8 mouse cellular contexts compared by ENCODE assay signal in the genomic region with DNA sequence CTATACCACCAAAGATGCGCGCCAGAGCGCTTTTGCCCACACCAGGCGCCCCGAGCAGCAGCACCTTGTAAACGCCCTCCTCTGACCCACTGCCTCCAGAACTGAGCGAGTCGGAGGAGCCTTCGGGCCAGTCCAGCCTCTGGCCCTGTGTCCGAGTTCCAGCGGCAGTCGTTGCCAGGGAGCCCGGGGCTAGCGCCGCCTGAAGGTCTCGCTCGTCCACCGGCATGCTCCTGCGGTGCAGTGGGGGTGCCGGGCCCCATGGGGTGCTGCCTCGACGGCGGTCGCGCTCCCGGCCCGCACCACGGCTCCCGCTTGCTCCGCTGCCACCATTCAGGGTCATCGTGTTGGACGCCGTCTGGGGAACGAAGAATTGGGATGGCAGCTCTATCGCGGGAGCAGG. TPM values are rescaled to one million over a fixed set of nuclear protein-coding genes. Genes with fewer than 3 reads are reported as not detected.
DNase-seq lines count a peak whose midpoint lies in the region; ATAC-seq and TF ChIP-seq lines count a peak whose summit lies in the region.

No protein-coding gene starts in this region.

- H3K27ac ChIP-seq in ES-E14 (ENCODE audit: insufficient read depth, low read depth, low read length, poor library complexity, severe bottlenecking), result no peak overlapping the region
- no peak overlapping the region for H3K27ac ChIP-seq in forebrain, embryonic 14.5 days (ENCODE audit: low read depth, low read length)
- H3K27ac ChIP-seq in macrophage, result no peak overlapping the region
- no peak overlapping the region for H3K27ac ChIP-seq in stomach, embryonic 14.5 days (ENCODE audit: low read length)

- peak; percentile 97 for DNase-seq in heart, adult 11 months
- DNase-seq in heart, adult 8-10 months (ENCODE audit: low spot score), result no peak
- no peak for DNase-seq in ES-E14 (ENCODE audit: low read depth, low spot score)
- DNase-seq in forebrain, embryonic 14.5 days (ENCODE audit: low spot score), result no peak
- DNase-seq in frontal cortex, postnatal 25 days (ENCODE audit: low spot score in 2 of 2), result no peak

- peak overlapping the region; percentile 60 for H3K4me2 ChIP-seq in forebrain, embryonic 14.5 days (ENCODE audit: low read length)
- H3K4me2 ChIP-seq in stomach, embryonic 14.5 days (replicated peaks; ENCODE audit: low read depth, low read length), result peak overlapping the region; percentile 50

- peaks cover 15% of the 10 kb centered on the region for H3K27me3 ChIP-seq in forebrain, embryonic 14.5 days (replicated peaks; ENCODE audit: control insufficient read depth, insufficient read depth, low read length)
- no peaks in the 10 kb centered on the region for H3K27me3 ChIP-seq in stomach, embryonic 14.5 days (ENCODE audit: control insufficient read depth, insufficient read depth, low read length)

- peak; percentile 27 for ATAC-seq in forebrain, embryonic 14.5 days
- peak; percentile 11 for ATAC-seq in inflammation-experienced regulatory T-cells, adult 6 months
- ATAC-seq in stomach, embryonic 14.5 days (ENCODE audit: insufficient number of reproducible peaks, insufficient read depth, low FRiP score, low read depth), result peak; percentile 38; the same call in 1 of the 2 replicates

- H3K36me3 ChIP-seq in ES-E14 (ENCODE audit: control insufficient read depth, insufficient read depth, low read length, poor library complexity, severe bottlenecking), result no peaks in the 10 kb centered on the region
- peaks cover 8% of the 10 kb centered on the region for H3K36me3 ChIP-seq in forebrain, embryonic 14.5 days (ENCODE audit: control insufficient read depth, insufficient read depth, low read length)
- H3K36me3 ChIP-seq in macrophage (ENCODE audit: inconsistent target), result no peaks in the 10 kb centered on the region
- peaks cover 6% of the 10 kb centered on the region; the same call in 1 of the 2 replicates for H3K36me3 ChIP-seq in stomach, embryonic 14.5 days (ENCODE audit: control insufficient read depth, insufficient read depth, low read length)

- WGBS in forebrain, embryonic 14.5 days, result under 1% methylated on average over 36 of the region's 36 CpGs
- 10% methylated on average over 36 of the region's 36 CpGs for WGBS in macrophage (ENCODE audit: missing documents)
- 1% methylated on average over 36 of the region's 36 CpGs for WGBS in stomach, embryonic 14.5 days

- H3K9me3 ChIP-seq in ES-E14 (ENCODE audit: control insufficient read depth, insufficient read depth, low read depth, low read length), result no peaks in the 10 kb centered on the region
- no peaks in the 10 kb centered on the region for H3K9me3 ChIP-seq in forebrain, embryonic 14.5 days (replicated peaks; ENCODE audit: control insufficient read depth, low read length)
- no peaks in the 10 kb centered on the region for H3K9me3 ChIP-seq in stomach, embryonic 14.5 days (ENCODE audit: control insufficient read depth, low read depth, low read length)

- in situ Hi-C loops in ES-E14 (cut with MboI; ENCODE audit: low sequenced_read_pairs in 2 of 2, unreplicated experiment in 2 of 2), result loop anchor here in 1 of 2 experiments (25.0 kb wide), 1 partner anchor 632 kb away; the partner anchor contains the start of genes B3gnt9, Fbxl8, Hsf4 and Tradd

- peak overlapping the region; percentile 34 to 52 for H3K4me3 ChIP-seq in ES-E14 (ENCODE audit: insufficient read depth in 1 of 2, low read depth in 1 of 2, low read length in 2 of 2, poor library complexity in 1 of 2, severe bottlenecking in 1 of 2)
- H3K4me3 ChIP-seq in forebrain, embryonic 14.5 days (ENCODE audit: low read depth, low read length), result peak overlapping the region; percentile 30
- H3K4me3 ChIP-seq in macrophage (ENCODE audit: inconsistent target), result peak overlapping the region; percentile 13; the same call in 1 of the 2 replicates
- H3K4me3 ChIP-seq in stomach, embryonic 14.5 days (ENCODE audit: low read depth, low read length), result peak overlapping the region; percentile 30

- no peaks in the 10 kb centered on the region for H3K79me2 ChIP-seq in macrophage (ENCODE audit: inconsistent target)

- H3K4me1 ChIP-seq in ES-E14 (ENCODE audit: control insufficient read depth in 2 of 2, insufficient read depth in 2 of 2, low read length in 2 of 2, poor library complexity in 1 of 2), result peaks cover 0 to 11% of the 10 kb centered on the region in 2 experiments; a peak in 2 of 4 replicates
- no peaks in the 10 kb centered on the region for H3K4me1 ChIP-seq in forebrain, embryonic 14.5 days (ENCODE audit: control insufficient read depth, insufficient read depth, low read length)
- H3K4me1 ChIP-seq in stomach, embryonic 14.5 days (ENCODE audit: control insufficient read depth, insufficient read depth, low read length), result peaks cover 7% of the 10 kb centered on the region; the same call in 1 of the 2 replicates

- peak overlapping the region; percentile 33; the same call in 1 of the 2 replicates for H3K9ac ChIP-seq in ES-E14 (ENCODE audit: insufficient read depth, low read depth, low read length, poor library complexity, severe bottlenecking)
- peak overlapping the region; percentile 47 for H3K9ac ChIP-seq in forebrain, embryonic 14.5 days (ENCODE audit: low read length)
- H3K9ac ChIP-seq in stomach, embryonic 14.5 days (replicated peaks; ENCODE audit: low read depth, low read length), result peak overlapping the region; percentile 2; the same call in 1 of the 2 replicates

TF ChIP-seq in ES-E14, 5 proteins besides CTCF, POLR2A, EP300 and RAD21:
- TF ChIP-seq ZC3H11A (IDR thresholded peaks at IDR 0.05; ENCODE audit: borderline replicate concordance, low read depth, low read length), result no peak
- no peak for TF ChIP-seq CHD2 (IDR thresholded peaks at IDR 0.05; ENCODE audit: low read depth, low read length)
- TF ChIP-seq HCFC1 (IDR thresholded peaks at IDR 0.05; ENCODE audit: borderline replicate concordance, insufficient read depth, low read length), result no peak
- TF ChIP-seq ZNF384 (IDR thresholded peaks at IDR 0.05; ENCODE audit: low read depth, low read length), result no peak
- TF ChIP-seq MAFK (IDR thresholded peaks at IDR 0.05; ENCODE audit: insufficient read depth, low read depth, low read length), result no peak

RNA-seq across cellular contexts. Expression of gene Rrad, which starts 0.6 kb away (rescaled TPM):
- 100 to 1,000 TPM; 215 to 381 (median 317) TPM for total RNA-seq in heart, adult 8-10 months (2022)
- 2.7 and 3.4 TPM in 2 replicates for total RNA-seq in ES-E14 (2012; rRNA removed)
- polyA plus RNA-seq in forebrain, embryonic 14.5 days (2014; fragmentation: Nextera tagmentation; extraction: Ambion mirVana), result 2.1 and 3.0 TPM in 2 replicates
- 10 to 100 TPM; 10.3 to 14.0 (median 11.0) TPM for polyA plus RNA-seq in inflammation-experienced regulatory T-cells, adult 6 months (2017; shearing (Covaris generic))
- total RNA-seq in macrophage (2018; cell fraction: chromatin; rRNA removed), result 1 to 10 TPM in 19 of 26 experiments, under 1 TPM in 4, not detected in 3; 0.70 to 4.2 (median 1.5) TPM
- 1 to 10 TPM; 1.8 to 7.6 (median 4.3) TPM for total RNA-seq in macrophage (2018; cell fraction: cytosol; rRNA removed)
- 1 to 10 TPM; 1.0 to 5.9 (median 3.4) TPM for total RNA-seq in macrophage (2018; cell fraction: nucleus; rRNA removed)
- 2.3 to 7.2 TPM (median 2.7 TPM) in 3 replicates for polyA plus RNA-seq in macrophage (2018)
- polyA plus RNA-seq in stomach, embryonic 14.5 days (2014; fragmentation: Nextera tagmentation; extraction: Ambion mirVana), result 7.9 and 8.2 TPM in 2 replicates

RNA-seq across cellular contexts. Expression of gene Cdh16, which starts 6.4 kb away (rescaled TPM):
- total RNA-seq in heart, adult 8-10 months (2022), result 1 to 10 TPM; 3.7 to 8.2 (median 6.5) TPM
- not detected in 2 replicates for total RNA-seq in ES-E14 (2012; rRNA removed)
- polyA plus RNA-seq in forebrain, embryonic 14.5 days (2014; fragmentation: Nextera tagmentation; extraction: Ambion mirVana), result not detected in 2 replicates
- not detected for polyA plus RNA-seq in inflammation-experienced regulatory T-cells, adult 6 months (2017; shearing (Covaris generic))
- not detected for total RNA-seq in macrophage (2018; cell fraction: chromatin; rRNA removed)
- not detected for total RNA-seq in macrophage (2018; cell fraction: cytosol; rRNA removed)
- total RNA-seq in macrophage (2018; cell fraction: nucleus; rRNA removed), result not detected
- polyA plus RNA-seq in macrophage (2018), result not detected in 3 replicates
- polyA plus RNA-seq in stomach, embryonic 14.5 days (2014; fragmentation: Nextera tagmentation; extraction: Ambion mirVana), result 4.9 and 6.0 TPM in 2 replicates

RNA-seq across cellular contexts. Expression of gene Ciao2b, which starts 11.2 kb away (rescaled TPM):
- total RNA-seq in heart, adult 8-10 months (2022), result 10 to 100 TPM; 65.5 to 84.7 (median 73.7) TPM
- 71.9 and 81.9 TPM in 2 replicates for total RNA-seq in ES-E14 (2012; rRNA removed)
- polyA plus RNA-seq in forebrain, embryonic 14.5 days (2014; fragmentation: Nextera tagmentation; extraction: Ambion mirVana), result 136 and 154 TPM in 2 replicates
- polyA plus RNA-seq in inflammation-experienced regulatory T-cells, adult 6 months (2017; shearing (Covaris generic)), result 100 to 1,000 TPM; 101 to 136 (median 117) TPM
- 10 to 100 TPM in 15 of 26 experiments, 1 to 10 TPM in 11; 4.1 to 21.0 (median 12.6) TPM for total RNA-seq in macrophage (2018; cell fraction: chromatin; rRNA removed)
- 10 to 100 TPM; 20.0 to 42.6 (median 28.5) TPM for total RNA-seq in macrophage (2018; cell fraction: cytosol; rRNA removed)
- total RNA-seq in macrophage (2018; cell fraction: nucleus; rRNA removed), result 10 to 100 TPM in 25 of 26 experiments, 1 to 10 TPM in 1; 6.3 to 32.2 (median 19.6) TPM
- 33.8 to 37.1 TPM (median 34.4 TPM) in 3 replicates for polyA plus RNA-seq in macrophage (2018)
- polyA plus RNA-seq in stomach, embryonic 14.5 days (2014; fragmentation: Nextera tagmentation; extraction: Ambion mirVana), result 89.7 and 94.1 TPM in 2 replicates

RNA-seq across cellular contexts. Expression of gene Pdp2, which starts 39.3 kb away (rescaled TPM):
- 10 to 100 TPM; 24.1 to 44.1 (median 34.9) TPM for total RNA-seq in heart, adult 8-10 months (2022)
- total RNA-seq in ES-E14 (2012; rRNA removed), result 11.2 and 13.5 TPM in 2 replicates
- 11.9 and 14.2 TPM in 2 replicates for polyA plus RNA-seq in forebrain, embryonic 14.5 days (2014; fragmentation: Nextera tagmentation; extraction: Ambion mirVana)
- 10 to 100 TPM; 13.9 to 19.6 (median 17.5) TPM for polyA plus RNA-seq in inflammation-experienced regulatory T-cells, adult 6 months (2017; shearing (Covaris generic))
- total RNA-seq in macrophage (2018; cell fraction: chromatin; rRNA removed), result 10 to 100 TPM in 5 of 26 experiments, 1 to 10 TPM in 21; 1.1 to 13.3 (median 4.3) TPM
- 10 to 100 TPM in 18 of 26 experiments, 1 to 10 TPM in 8; 5.2 to 16.0 (median 12.1) TPM for total RNA-seq in macrophage (2018; cell fraction: cytosol; rRNA removed)
- 10 to 100 TPM in 10 of 26 experiments, 1 to 10 TPM in 16; 3.9 to 21.3 (median 8.9) TPM for total RNA-seq in macrophage (2018; cell fraction: nucleus; rRNA removed)
- polyA plus RNA-seq in macrophage (2018), result 6.1 to 8.6 TPM (median 6.2 TPM) in 3 replicates
- 13.7 and 14.3 TPM in 2 replicates for polyA plus RNA-seq in stomach, embryonic 14.5 days (2014; fragmentation: Nextera tagmentation; extraction: Ambion mirVana)
